Mouse (Mus musculus): ENCODE measurements around the gene Tgm7. TPM values are rescaled to one million over a fixed set of nuclear protein-coding genes. Genes with fewer than 3 reads are reported as not detected.
"Not testable (repeated sequence)": the region's sequence is repeated elsewhere in the genome, so short reads cannot be mapped to it uniquely, and the experiment has no call there.

Gene Tgm7
- total RNA-seq (2021) = not detected
- long read RNA-seq, experiment 1 = 0 reads
- long read RNA-seq, experiment 2 = 0 reads

- no peak for DNase-seq (ENCODE audit: low spot score in 2 of 2)
Measured at GRCm38 (mm10) chr2:121109695-121110094, at the start of gene Tgm7. Gene Tgm7, minus strand, starts transcription at chr2:121109795.

- no peak for DNase-seq (ENCODE audit: low spot score in 2 of 2)
Measured at GRCm38 (mm10) chr2:121153100-121153499, 43.5 kb upstream of the Tgm7 start.

- no peak for DNase-seq (ENCODE audit: low spot score in 2 of 2)
Measured at GRCm38 (mm10) chr2:121149679-121150078, 40.1 kb upstream of the Tgm7 start.

GRCm38 (mm10) chr2:121142415-121142814 lies 32.8 kb upstream of the Tgm7 start:
- DNase-seq (ENCODE audit: low spot score in 2 of 2) = no peak

- no peak for DNase-seq (ENCODE audit: low spot score in 2 of 2)
Measured at GRCm38 (mm10) chr2:121141216-121142035, 31.8 kb upstream of the Tgm7 start.

GRCm38 (mm10) chr2:121140018-121140882 lies 30.7 kb upstream of the Tgm7 start, which contains the start of the genes Adal and Lcmt2:
Gene Adal, plus strand, starts transcription at chr2:121140428.
Gene Lcmt2, minus strand, starts transcription at chr2:121140653.
- peak; percentile 79 to 89 for DNase-seq (ENCODE audit: low spot score in 2 of 2)

- peak in 1 of 2 experiments; percentile 15 for DNase-seq (ENCODE audit: low spot score in 2 of 2)
Measured at GRCm38 (mm10) chr2:121139266-121140017, 29.8 kb upstream of the Tgm7 start.

- no peak for DNase-seq (ENCODE audit: low spot score in 2 of 2)
Measured at GRCm38 (mm10) chr2:121137371-121137770, 27.8 kb upstream of the Tgm7 start.

- no peak for DNase-seq (ENCODE audit: low spot score in 2 of 2)
Measured at GRCm38 (mm10) chr2:121132822-121133221, 23.2 kb upstream of the Tgm7 start.

- no peak for DNase-seq (ENCODE audit: low spot score in 2 of 2)
Measured at GRCm38 (mm10) chr2:121128865-121129620, 19.4 kb upstream of the Tgm7 start.

GRCm38 (mm10) chr2:121127536-121127935 lies 17.9 kb upstream of the Tgm7 start:
- DNase-seq (ENCODE audit: low spot score in 2 of 2) = no peak

- not testable (repeated sequence) for DNase-seq (ENCODE audit: low spot score in 2 of 2)
Measured at GRCm38 (mm10) chr2:121126302-121126701, 16.7 kb upstream of the Tgm7 start.

GRCm38 (mm10) chr2:121119260-121119659 lies 9.7 kb upstream of the Tgm7 start:
- no peak for DNase-seq (ENCODE audit: low spot score in 2 of 2)

GRCm38 (mm10) chr2:121115418-121115817 lies 5.8 kb upstream of the Tgm7 start:
- no peak for DNase-seq (ENCODE audit: low spot score in 2 of 2)

- DNase-seq (ENCODE audit: low spot score in 2 of 2) = no peak
Measured at GRCm38 (mm10) chr2:121105940-121106339, 3.7 kb downstream of the Tgm7 start.

- DNase-seq (ENCODE audit: low spot score in 2 of 2) = peak in 1 of 2 experiments; percentile 59
Measured at GRCm38 (mm10) chr2:121102051-121102450, 7.5 kb downstream of the Tgm7 start.

- DNase-seq (ENCODE audit: low spot score in 2 of 2) = no peak
Measured at GRCm38 (mm10) chr2:121089751-121090150, 19.8 kb downstream of the Tgm7 start.

- no peak for DNase-seq (ENCODE audit: low spot score in 2 of 2)
Measured at GRCm38 (mm10) chr2:121088507-121088906, 21.1 kb downstream of the Tgm7 start.

- DNase-seq (ENCODE audit: low spot score in 2 of 2) = no peak
Measured at GRCm38 (mm10) chr2:121085480-121086185, 24.0 kb downstream of the Tgm7 start, which contains the start of gene Tgm5. Gene Tgm5, minus strand, starts transcription at chr2:121085841.

GRCm38 (mm10) chr2:121082626-121083025 lies 27.0 kb downstream of the Tgm7 start:
- no peak for DNase-seq (ENCODE audit: low spot score in 2 of 2)
